Mouse (Mus musculus) small intestine, adult 2 months (tissue): ENCODE results near the gene Snx13.

ENCODE experiments used
- CTCF ChIP-seq: fragments of 200-500 bp; IDR thresholded peaks from 2 replicates; pipeline ENCODE4 v1.5.1; 2012; ENCODE audit warnings: low read depth, mild to moderate bottlenecking, control low read depth, inconsistent platforms, low read length, moderate library complexity, mixed read lengths; ENCODE audit not compliant: insufficient replicate concordance, insufficient read length; ENCODE audit errors: extremely low read depth
- POLR2A ChIP-seq: fragments of 200-500 bp; IDR thresholded peaks from 2 replicates; pipeline ENCODE4 v1.6.1; 2012; ENCODE audit warnings: low read depth, mild to moderate bottlenecking, control low read depth, inconsistent platforms, low read length, moderate library complexity

GRCm38 (mm10) chr12:35008340-35009137, 38.4 kb upstream of the Snx13 start:
- TF ChIP-seq CTCF, result no peak
- no peak for TF ChIP-seq POLR2A
